Mouse (Mus musculus) lung, postnatal 14 days (tissue): Measurements from ENCODE around the gene Afdn.
"Not testable (repeated sequence)": the region's sequence is repeated elsewhere in the genome, so short reads cannot be mapped to it uniquely, and the experiment has no call there.

Source experiments
- DNase-seq: peaks from one replicate; pipeline ENCODE4 v3.0.0; 2021

Gene Afdn

DNA sequence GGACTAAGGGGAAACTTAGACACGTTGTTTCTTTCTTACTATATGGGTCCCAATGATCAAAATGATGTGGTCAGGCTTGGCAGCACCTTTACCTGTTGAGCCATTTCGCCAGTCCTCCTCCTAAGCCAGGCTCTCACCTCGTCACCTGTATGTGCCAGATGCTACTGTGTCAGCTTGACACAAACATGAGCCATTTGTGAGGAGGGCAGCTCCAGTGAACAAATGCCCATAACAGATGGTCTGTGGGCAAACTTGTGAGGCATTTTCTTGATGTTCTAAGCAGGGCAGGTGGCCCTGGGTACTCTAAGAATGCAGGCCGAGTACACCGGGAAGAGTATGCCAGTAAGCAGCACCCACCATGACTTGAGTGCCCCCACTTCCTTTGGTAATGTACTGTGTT, 21.6 kb downstream of the Afdn start:
- no peak for DNase-seq

DNA sequence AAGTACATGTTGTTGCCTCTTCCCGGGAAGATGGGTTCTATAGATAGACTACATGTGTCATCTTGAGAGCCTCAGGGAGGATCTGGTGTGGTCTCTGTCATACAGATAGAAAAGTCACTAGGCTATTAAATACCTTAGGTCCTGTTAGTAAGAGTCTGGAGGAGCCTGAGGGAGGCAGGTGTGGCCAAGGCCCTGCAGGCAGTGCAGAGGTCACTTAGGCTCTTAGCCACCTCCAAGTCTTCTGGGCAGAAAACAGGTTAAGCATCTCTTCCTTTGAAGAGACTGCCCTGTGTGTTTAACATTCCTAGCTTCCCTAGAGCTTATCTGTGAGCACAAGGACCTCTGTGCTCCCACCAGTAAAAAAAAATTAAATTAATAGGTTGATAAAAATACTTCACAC, 23.1 kb downstream of the Afdn start:
- DNase-seq, result no peak

DNA sequence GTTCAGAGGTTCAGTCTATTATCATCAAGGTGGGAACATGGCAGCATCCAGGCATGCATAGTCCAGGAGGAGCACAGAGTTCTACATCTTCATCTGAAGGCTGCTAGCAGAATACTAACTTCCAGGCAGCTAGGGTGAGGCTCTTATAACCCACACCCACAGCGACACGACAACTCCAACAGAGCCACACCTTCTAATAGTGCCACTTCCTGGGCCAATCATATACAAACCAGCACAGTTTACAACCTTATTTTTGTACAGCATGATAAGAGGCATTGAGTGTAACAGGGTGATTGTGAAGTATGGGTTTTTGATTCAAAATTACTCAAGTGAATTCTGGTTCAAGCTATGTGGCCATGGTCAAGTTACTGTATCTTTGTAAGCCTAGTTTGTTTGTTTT, 29.7 kb downstream of the Afdn start:
- DNase-seq, result not testable (repeated sequence)

DNA sequence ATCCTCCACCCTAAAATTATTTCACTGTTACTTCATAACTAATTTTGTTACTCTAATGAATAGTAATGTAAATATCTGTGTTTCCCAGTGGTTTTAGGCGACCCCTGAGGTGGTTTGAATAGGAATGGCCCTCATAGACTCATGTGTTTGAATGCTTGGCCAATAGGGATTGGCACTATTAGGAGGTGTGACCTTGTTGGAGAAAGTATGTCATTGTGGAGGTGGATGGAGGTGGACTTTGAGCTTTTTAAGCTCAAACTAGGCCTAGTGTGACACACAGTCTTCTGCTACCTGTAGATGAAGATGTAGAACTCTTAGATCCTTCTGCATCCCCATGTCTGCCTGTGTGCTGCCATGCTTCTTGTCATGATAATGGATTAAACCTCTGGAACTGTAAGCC, 37.4 kb downstream of the Afdn start:
- no peak for DNase-seq

DNA sequence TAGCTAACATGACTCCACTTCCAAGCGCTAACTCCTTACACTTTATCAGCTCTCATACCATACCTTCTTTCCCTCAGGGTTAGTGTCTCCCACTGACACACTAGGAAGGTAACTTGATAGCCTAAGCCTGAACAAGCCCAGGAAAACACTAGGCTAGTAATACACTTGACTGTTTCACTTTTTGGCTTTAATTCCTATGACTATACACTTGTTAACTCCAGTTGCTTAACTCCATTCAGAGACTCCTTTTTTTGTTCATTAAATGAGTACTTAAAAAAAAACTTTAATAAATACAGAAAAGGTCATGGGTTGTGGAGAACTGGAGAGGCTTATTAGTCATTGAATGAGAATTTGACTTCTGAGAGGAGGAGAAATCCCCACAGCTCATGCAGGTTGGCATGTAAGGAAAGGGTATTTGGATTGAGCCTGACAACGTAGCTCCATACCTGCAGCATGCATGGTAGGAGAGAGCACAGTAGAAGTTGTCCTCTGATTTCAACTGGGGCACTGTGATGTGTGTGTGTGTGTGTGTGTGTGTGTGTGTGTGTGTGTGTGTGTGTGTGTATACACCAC, 42.6 kb downstream of the Afdn start:
- DNase-seq, result no peak

DNA sequence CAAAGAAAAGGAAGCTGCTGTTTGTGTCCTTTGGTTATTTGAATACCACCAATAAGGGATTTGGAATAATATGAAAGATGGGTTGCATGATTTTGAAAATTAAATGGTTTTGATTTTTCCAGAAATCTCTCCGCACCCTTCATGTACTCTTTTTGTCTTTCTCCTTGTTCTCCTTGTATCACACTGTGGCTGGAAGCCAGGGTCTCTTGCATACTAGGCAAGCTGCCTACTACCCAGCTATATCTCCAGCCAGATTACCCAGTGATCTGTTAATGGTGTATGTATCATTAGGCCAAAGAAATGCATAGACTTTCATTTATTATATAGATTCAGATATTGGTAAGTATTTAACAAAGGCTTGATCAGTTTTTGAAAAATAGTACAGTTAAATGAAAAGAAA, 45.7 kb downstream of the Afdn start:
- no peak for DNase-seq

DNA sequence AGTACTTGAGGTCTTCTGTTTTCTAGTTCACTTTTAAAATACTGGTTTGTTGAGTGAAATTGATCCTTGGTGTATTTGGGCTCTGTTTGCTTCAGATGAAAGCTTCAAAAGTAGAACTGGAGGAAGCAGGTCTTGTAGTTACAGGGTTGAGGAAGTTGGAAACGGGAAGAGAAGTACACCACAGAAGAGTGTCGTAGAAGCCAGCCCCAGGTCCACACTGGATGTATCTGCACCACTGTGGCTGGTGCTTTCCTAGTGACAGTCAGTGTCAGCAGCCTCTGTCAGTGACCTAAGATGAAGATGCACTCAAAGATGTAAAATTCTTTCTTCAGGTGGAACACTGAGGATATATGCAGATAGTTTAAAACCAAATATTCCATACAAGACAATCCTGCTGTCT, 57.5 kb downstream of the Afdn start:
- no peak for DNase-seq

DNA sequence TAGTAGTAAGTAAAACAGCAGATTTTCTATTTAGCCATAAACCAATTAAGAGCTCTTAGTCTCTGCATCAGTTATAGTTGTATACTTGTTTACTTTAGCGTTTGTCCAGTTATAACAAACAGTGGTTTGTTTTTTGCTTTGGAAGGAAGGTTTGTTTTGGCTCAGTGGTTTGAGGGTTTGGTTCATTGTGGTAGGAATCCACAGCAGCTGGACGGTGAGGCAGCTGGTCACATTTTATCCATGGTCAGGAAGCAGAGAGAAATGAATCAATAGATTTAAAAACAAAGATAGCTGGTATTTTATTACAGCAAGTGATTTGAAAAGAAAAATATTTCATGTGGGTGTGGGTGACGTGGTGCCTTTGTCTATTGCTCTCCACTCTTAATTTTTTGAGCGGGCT, 59.0 kb downstream of the Afdn start:
- no peak for DNase-seq

DNA sequence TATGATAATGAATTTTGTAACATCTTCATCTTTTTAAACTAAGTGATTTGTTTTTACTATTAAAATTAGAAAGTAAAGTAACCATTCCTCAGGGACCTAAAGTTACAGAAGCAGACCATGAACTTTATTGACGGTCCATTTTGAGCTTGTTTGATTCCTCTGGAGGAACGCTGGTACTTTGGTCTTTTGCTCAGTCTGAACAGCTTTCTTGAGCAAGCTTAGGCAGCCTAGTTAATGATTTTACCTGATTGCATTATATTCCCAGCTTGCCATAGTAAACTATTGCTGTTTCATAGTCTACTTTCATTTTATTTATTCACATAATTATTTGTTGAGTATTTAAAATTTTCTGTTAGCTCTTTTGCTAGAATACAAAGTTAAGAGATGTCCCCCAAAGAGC, 60.3 kb downstream of the Afdn start:
- no peak for DNase-seq

DNA sequence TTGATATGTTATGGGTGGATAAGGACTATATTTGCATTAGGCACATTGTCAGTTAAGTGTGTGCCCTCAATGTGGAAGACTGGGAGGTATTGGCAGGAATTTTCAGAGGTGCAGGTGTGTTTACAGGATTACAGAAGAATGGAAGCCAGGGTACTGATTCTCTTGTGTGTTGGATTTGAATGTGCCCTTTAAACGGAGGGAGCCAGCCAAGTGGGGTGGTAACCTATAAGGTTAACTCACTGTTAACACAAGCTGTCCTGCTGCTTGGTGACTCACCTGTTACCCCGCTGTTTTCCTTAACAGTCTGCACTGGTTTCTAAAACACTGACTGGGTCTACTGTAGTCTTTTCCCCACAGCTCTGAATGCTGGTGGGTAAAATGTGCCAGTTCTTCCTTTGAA, 65.1 kb downstream of the Afdn start:
- DNase-seq, result no peak

DNA sequence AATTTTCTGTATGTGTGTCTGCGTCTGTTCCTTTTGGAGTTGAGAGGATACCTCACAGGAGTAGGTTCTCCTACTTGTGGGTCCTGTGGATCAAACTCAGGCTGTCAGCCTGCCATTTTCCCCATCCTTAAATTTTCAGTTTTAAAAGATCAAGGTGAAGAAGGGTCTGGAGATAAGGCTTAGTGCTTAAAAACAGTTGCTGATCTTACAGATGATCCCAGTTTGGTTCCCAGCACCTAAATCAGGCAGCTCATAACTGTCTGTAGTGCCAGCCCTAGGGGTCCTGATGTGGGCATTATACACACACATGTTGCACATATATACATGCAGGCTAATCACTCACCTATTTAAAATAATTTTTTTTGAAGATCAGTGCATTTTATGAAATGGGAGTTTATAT, 69.9 kb downstream of the Afdn start:
- DNase-seq, result no peak

DNA sequence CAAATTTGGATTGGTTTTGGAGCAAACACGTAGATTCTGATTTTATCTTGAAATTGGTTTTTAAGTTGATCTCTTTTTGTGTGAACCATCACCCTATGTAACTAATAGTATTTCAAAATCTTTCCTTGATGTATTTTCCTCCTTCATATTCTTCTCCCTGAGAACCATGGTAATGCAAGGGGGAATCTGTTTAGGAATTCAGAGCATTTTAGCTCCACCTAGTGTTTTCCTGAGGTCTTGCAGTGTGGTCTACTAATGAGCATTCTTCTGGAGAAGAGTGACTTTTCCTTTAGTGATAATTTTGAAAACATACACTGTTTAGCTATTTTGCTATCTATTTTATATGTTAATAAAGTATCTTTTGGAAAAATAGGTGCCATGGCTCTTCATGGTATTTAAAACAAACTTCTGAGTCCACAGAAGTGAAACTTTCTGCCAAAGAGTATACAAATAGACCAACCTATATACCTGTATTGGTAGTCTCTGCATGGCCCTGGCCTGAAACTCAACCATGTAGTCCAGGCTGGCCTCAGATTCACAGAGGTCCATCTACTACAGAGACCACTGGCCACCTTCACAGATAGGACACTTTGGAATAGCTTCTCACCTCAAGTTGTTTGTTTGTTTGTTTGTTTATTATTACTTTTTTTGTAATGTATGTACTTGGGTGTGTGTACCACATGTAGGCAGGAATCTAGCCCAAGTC, 70.5 kb downstream of the Afdn start:
- DNase-seq, result peak; percentile 59

DNA sequence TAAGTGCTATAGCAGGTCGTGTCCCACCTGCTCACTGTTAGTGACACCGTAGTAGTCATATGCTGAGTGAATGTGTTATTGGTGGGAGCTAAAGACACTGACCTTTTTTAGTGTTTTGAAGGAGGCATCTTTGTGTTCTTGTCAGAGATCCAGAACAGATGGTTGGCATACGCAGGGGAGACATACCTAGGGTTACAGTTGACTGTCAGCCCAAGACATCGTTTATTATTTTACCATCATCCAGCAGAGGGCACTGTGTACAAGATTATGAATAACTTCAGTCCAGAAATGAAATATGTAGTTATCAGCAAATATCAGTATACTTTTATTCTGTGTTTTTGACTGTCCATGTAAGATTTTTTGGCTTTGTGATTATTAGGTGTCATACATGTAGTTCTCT, 75.5 kb downstream of the Afdn start:
- DNase-seq, result peak; percentile 39

DNA sequence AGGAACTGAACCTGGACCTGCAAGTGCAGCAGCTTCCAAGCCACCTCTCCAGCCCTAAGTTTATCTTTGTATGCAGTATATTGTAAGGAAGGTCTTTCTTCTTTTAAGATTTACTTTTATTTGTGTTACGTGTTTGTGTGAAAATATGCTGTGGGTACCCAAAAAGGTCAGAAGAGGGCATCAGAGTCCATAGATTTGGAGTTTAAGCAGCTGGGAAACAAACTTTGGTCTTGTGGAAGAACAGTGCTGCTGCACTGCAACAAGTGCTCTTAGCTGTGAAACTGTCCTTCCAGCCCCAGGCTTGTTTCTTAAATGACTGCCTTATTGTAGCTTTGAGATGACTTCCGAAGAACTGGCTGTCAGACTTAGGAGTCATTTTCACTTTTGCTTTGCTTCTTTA, 89.8 kb downstream of the Afdn start:
- peak; percentile 25 for DNase-seq

DNA sequence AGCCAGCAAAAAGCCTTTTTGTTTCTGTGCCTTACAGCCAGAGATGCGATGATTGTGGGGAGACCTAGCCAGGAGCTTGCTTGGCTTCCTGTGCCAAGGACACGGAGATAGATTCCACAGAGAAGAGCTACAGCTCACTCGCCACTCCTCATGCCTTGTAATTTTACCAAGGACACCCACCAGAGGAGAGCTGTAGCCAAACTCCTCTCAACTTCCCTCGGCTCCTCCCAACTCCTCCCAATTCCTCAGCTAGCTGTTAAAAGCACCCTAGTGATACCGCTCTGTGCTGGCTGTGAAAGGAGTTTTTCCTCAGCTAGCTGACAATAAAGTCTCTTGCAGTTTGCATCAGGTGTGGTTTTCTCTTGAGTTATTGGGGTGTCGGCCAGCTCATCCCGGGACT, 93.5 kb downstream of the Afdn start:
- DNase-seq, result not testable (repeated sequence)

DNA sequence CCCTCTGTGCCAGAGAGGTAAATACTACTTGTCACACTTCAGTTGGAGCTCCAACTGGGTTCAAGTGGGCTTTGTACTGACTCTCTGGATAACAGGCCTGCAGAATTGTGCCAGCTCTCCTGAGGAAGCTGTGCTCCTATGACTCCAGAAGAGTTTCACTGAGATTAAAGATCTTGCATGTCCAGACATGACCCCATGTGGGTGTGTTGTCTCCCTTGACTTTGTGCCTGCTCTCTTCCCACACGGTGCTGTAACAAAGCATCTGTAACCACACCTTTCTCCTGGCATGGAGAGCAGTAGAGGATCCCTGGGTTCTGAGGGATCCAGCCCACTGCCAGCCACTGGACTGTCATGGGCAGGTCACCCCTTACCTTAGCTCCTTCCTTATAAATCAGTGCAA, 95.1 kb downstream of the Afdn start:
- DNase-seq, result no peak

DNA sequence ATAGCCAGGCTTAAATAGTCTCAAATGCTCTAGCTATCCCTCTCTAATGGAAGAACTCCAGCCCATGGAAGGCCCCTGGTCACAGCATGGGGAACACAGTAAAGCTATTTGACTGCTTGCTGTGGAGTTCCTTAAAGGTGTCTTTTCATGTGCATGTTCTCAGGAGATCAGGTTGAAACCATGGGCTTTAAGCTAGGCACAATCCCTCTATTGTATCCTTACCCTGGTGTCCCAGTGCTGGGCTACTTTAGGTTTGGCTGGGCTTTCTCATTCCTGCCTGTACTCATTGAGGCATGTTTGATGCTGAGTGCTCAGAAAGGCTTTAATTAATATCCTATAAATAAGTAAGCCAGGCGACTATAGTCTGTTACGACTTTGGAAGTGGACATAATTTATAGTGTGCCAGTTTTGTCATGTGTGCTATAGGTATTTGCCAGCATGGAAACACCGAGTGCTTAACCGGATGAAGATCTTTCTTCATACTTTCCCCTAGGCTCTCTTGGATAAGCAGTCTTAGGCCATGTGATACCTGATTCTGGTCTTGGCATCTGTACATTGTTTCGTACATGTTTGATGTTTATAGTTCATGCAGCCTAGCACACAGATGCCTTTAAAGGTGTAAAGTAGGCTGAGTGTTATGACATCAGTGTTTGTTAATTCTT, 96.2 kb downstream of the Afdn start:
- DNase-seq, result no peak

DNA sequence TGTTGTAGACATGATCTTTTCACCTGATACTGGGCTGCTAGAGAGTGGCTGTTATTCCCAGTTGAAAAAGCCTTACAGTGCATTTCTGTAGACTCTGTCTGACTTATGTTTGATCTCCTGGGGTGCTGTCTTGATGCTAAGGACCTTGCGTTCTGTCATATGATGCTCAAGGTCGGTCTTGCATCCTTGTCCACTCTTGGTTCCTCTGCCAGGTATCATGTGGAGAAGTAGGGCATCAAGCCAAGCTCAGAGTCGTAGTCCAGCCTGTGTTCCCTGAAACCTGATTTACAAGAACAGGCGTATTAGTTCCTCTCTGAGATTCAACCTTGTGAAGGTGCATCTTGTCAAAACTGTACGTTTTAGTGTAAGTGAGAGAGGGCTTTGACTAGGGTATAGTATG, 105.0 kb downstream of the Afdn start:
- DNase-seq, result no peak

DNA sequence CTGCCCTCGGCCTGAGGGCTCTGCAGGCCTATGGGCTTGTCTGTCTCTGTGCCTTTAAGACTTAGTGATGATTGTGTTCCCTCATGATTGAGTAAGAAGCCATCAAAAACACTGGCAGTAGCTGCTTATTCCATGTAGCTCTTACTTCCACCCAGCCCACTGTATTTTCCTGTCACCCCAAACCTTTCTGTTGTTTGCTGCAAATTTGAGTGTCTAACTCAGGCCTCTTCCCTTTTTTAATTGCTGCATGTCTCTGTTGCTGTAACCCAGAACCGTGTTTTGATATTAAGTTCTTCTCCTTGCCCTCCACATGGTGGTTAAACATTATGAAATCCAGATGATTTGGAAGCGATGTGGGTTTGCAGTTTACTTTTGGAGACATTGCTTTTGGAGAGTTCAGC, 106.6 kb downstream of the Afdn start:
- DNase-seq, result no peak

DNA sequence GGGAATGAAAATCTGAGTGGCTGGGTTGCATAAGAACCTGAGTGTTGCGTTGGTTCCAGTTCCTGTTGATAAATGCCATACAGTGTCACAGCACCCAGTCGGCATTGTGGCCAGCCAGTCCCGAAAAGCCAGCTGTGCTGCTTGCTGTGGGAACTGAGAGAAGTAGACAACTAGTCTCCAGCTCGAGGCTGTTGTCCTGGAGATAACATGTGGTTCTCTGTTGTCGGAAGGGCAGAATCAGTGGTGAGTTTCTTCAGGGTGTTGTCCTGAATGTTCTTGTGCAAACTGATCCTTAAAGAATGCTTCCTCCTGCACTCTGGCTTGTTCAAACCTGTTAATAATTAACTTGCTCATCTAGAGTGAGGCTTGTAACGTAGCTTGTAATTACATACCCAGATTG, 107.1 kb downstream of the Afdn start:
- DNase-seq, result peak; percentile 51

DNA sequence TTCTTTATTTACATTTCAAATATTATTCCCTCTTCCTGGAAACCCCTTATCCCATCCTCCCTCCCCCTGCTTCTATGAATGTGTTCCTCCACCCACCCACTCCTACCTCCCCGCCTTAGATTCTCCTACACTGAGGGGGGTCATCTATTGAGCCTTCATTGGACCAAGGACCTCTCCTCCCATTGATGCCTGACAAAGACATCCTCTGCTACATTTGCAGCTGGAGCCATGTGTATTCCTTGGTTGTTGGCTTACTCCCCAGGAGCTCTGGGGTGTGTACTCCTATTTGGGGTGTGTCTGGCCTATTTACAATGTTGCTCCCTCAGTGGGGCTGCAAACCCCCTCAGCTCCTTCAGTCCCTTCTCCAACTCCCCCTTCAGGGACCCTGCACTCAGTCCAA, 109.9 kb downstream of the Afdn start:
- DNase-seq, result no peak

DNA sequence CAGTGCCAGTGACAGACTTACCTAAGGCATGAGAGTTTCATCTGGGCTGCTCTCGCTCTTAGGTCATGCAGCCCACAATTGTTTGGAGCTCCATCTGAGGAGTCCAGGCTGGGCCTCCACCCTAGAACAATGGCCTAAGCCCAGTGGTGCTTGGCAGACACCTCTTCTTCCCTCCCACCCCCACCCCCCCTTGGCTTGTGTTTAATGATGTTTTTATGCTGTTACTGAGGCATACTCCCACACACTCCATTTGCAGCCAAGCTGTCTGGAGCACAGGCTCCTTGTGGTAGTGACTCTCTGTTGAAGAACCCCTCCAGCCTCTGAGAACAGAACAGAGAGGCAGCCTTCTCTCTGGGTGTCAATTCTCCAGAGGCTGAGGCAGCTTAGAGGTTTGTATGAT, 113.9 kb downstream of the Afdn start:
- DNase-seq, result peak; percentile 13

DNA sequence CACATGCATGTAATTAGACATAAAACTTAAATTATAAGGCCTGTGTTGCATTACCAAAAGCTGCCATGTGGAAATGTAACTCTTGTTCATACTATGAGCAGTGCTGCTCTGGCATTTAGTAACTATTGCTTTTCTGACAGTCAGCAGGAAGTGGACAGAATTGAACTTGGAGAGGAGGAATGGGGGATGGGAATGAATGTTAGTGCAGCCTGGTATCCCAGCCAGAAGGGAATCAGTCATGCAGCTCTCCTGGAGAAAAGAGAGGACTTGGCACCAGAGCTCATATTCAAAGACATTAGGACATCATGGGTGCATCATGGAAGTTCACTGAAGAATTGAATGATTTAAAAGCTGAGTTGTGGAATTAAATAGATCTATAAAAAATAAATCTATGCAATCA, 117.1 kb downstream of the Afdn start:
- DNase-seq, result no peak

DNA sequence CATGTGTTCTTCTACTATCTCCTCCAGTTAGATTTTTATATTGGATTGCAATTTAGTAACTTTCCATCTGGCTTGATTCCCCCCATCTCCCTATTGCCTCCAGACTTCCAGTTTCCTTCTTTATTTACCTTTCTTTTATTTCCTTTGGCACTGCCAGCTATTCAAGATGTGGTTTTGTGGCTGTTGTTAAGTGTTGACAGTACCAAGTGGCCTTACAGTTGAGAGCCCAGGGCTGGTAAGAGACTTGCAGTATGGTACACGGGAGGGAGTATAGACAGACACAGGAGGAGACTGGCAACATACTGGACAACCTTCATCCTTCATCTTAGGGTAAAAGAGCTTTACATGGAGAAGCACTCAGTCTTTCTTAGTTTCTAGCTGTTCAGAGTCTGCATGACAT, 119.4 kb downstream of the Afdn start:
- no peak for DNase-seq

DNA sequence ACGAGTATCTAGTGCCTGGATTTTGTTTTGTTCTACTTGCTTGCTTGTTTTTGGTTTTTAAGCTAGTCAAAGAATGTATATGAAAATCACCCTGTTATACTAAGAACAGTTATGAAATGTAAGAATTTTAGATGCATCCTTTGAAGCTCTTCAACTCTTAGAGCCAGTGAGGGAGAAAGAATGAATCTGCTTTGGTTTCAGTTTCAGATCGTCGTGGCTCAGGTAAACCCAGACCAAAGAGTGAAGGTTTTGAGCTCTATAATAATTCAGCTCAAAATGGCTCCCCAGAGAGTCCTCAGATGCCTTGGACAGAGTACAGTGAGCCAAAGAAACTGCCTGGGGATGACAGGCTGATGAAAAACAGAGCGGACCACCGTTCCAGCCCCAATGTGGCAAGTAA, 123.2 kb downstream of the Afdn start:
- no peak for DNase-seq
